In the genomic region with DNA sequence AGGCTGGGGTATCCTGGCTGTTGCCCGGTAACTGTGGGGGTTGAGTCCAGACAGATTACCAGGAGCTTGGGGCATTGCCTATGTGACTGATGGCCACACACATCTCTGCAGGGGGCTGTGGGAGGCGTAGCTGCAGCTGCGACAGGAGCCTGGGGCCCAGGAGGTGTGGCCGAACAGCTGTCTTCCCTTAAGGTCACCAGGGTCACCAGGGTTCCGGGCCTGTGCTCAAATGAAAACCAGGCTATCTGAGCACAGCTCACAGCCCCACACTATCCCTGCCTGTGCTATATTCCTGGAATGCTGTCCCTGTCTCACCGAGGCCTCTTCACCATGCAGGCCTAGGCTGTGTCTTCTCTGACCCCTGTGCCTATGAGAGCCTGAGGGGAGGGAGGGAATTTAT, we compare ENCODE assay signal across 18 mouse cellular contexts. TPM values are rescaled to one million over a fixed set of nuclear protein-coding genes. Genes with fewer than 3 reads are reported as not detected.
A peak's percentile ranks its signal among the peaks of the same experiment; 100 is the strongest.
DNase-seq lines count a peak whose midpoint lies in the region; ATAC-seq and TF ChIP-seq lines count a peak whose summit lies in the region.
"Had no signal": no experiment of that assay in that cellular context is flagged by ENCODE, and none has a peak within 500 bp of the region (broad histone marks: within the 10 kb centered on the region; RNA-seq: fewer than 3 reads in every experiment).

No protein-coding gene starts in this region.

- H3K27me3 ChIP-seq in heart, embryonic 16.5 days (ENCODE audit: control insufficient read depth, insufficient read depth, low read length): no peaks in the 10 kb centered on the region
- H3K27me3 ChIP-seq in ES-Bruce4 (ENCODE audit: control insufficient read depth, insufficient read depth, low read length, poor library complexity, severe bottlenecking): no peaks in the 10 kb centered on the region
- H3K27me3 ChIP-seq in limb, embryonic 12.5 days: no peaks in the 10 kb centered on the region
- H3K27me3 ChIP-seq in midbrain, embryonic 16.5 days (ENCODE audit: control insufficient read depth, insufficient read depth, low read depth, low read length): no peaks in the 10 kb centered on the region
- no peaks in the 10 kb centered on the region for H3K27me3 ChIP-seq in kidney, adult 2 months (replicated peaks; ENCODE audit: control insufficient read depth, insufficient read depth, low read length)
- H3K27me3 ChIP-seq: embryonic facial prominence, embryonic 15.5 days; midbrain, embryonic 12.5 days had no signal

- 29% methylated on average over 6 of the region's 6 CpGs for whole genome bisulfite sequencing in heart, embryonic 16.5 days
- WGBS in limb, embryonic 12.5 days: 4% methylated on average over 6 of the region's 6 CpGs
- 3% methylated on average over 6 of the region's 6 CpGs for WGBS in midbrain, embryonic 16.5 days
- WGBS in kidney, adult 2 months: 48% methylated on average over 6 of the region's 6 CpGs

- H3K27ac ChIP-seq in heart, embryonic 16.5 days (ENCODE audit: low read length): no peak overlapping the region
- H3K27ac ChIP-seq in ES-Bruce4 (ENCODE audit: insufficient read depth, low read length): peak overlapping the region; percentile 57
- no peak overlapping the region for H3K27ac ChIP-seq in limb, embryonic 12.5 days
- no peak overlapping the region for H3K27ac ChIP-seq in midbrain, embryonic 16.5 days (ENCODE audit: low read length)
- no peak overlapping the region for H3K27ac ChIP-seq in kidney, adult 2 months (ENCODE audit: insufficient read depth, low read depth, low read length)
- H3K27ac ChIP-seq: embryonic facial prominence, embryonic 15.5 days; layer of hippocampus, adult 2 months; midbrain, embryonic 12.5 days had no signal

- no peak for ATAC-seq in heart, embryonic 16.5 days (replicated peaks; ENCODE audit: extremely low read depth, insufficient read depth, low FRiP score)
- ATAC-seq in limb, embryonic 12.5 days (ENCODE audit: insufficient number of reproducible peaks, insufficient read depth, low FRiP score, low TSS enrichment, low read depth): 0 out of 2 replicates have a peak, but pooled peaks have one; percentile 33
- no peak for ATAC-seq in midbrain, embryonic 16.5 days

- TF ChIP-seq EP300 in ES-Bruce4 (IDR thresholded peaks at IDR 0.05; ENCODE audit: insufficient read depth, low read depth, low read length): peak; percentile 94

- intact Hi-C loops in heart, postnatal 14 days (cut with DNase I): no loop called here

- H3K4me3 ChIP-seq in heart, embryonic 16.5 days (ENCODE audit: low read length): 0 out of 2 replicates have a peak overlapping the region, but pooled peaks have one; percentile 6
- peak overlapping the region; percentile 11; the same call in 1 of the 2 replicates for H3K4me3 ChIP-seq in ES-Bruce4 (ENCODE audit: low read depth, low read length)
- H3K4me3 ChIP-seq in limb, embryonic 12.5 days (replicated peaks): no peak overlapping the region
- H3K4me3 ChIP-seq in midbrain, embryonic 16.5 days (ENCODE audit: low read depth, low read length): no peak overlapping the region
- H3K4me3 ChIP-seq in kidney, adult 2 months (ENCODE audit: insufficient read depth, low read depth, low read length): no peak overlapping the region
- H3K4me3 ChIP-seq: embryonic facial prominence, embryonic 15.5 days; layer of hippocampus, adult 2 months; midbrain, embryonic 12.5 days had no signal

- H3K9ac ChIP-seq in heart, embryonic 16.5 days (ENCODE audit: low read length): no peak overlapping the region
- no peak overlapping the region for H3K9ac ChIP-seq in ES-Bruce4 (ENCODE audit: low read depth, poor library complexity, severe bottlenecking)
- H3K9ac ChIP-seq in limb, embryonic 12.5 days (replicated peaks): peak overlapping the region; percentile 8; the same call in 1 of the 2 replicates
- no peak overlapping the region for H3K9ac ChIP-seq in midbrain, embryonic 16.5 days (ENCODE audit: low read depth, low read length)
- H3K9ac ChIP-seq: embryonic facial prominence, embryonic 15.5 days; midbrain, embryonic 12.5 days had no signal

- TF ChIP-seq POLR2A in ES-Bruce4 (IDR thresholded peaks at IDR 0.05; ENCODE audit: insufficient read depth, low read length): peak; percentile 34
- TF ChIP-seq POLR2A in kidney, adult 2 months (IDR thresholded peaks at IDR 0.05; ENCODE audit: low read depth, low read length): no peak

- TF ChIP-seq CTCF in ES-Bruce4 (IDR thresholded peaks at IDR 0.05; ENCODE audit: low read depth, low read length): no peak
- no peak for TF ChIP-seq CTCF in kidney, adult 2 months (conservative IDR thresholded peaks at IDR 0.05; ENCODE audit: insufficient read depth, insufficient read length, low read depth, low read length)

- no peaks in the 10 kb centered on the region for H3K36me3 ChIP-seq in heart, embryonic 16.5 days (ENCODE audit: control insufficient read depth, insufficient read depth)
- no peaks in the 10 kb centered on the region for H3K36me3 ChIP-seq in ES-Bruce4 (ENCODE audit: control insufficient read depth, insufficient read depth, low read length, poor library complexity, severe bottlenecking)
- no peaks in the 10 kb centered on the region for H3K36me3 ChIP-seq in limb, embryonic 12.5 days
- H3K36me3 ChIP-seq in midbrain, embryonic 16.5 days (ENCODE audit: control insufficient read depth, insufficient read depth, low read length): no peaks in the 10 kb centered on the region
- no peaks in the 10 kb centered on the region for H3K36me3 ChIP-seq in kidney, adult 2 months (ENCODE audit: control insufficient read depth, insufficient read depth, low read length)
- H3K36me3 ChIP-seq: embryonic facial prominence, embryonic 15.5 days; midbrain, embryonic 12.5 days had no signal

- DNase-seq in heart, postnatal 14 days: no peak
- peak; percentile 91 for DNase-seq in embryo, embryonic 10 days (ENCODE audit: low spot score)
- no peak for DNase-seq in Muller cell, postnatal 12 days (ENCODE audit: inconsistent ontology term)
- no peak for DNase-seq in kidney, adult 2 months
- DNase-seq: cerebellum, adult 9-10 months; kidney, adult 18-20 months; right cerebral cortex, postnatal 25 days had no signal

- no peaks in the 10 kb centered on the region for H3K9me3 ChIP-seq in heart, embryonic 16.5 days (replicated peaks; ENCODE audit: control insufficient read depth, low read length)
- no peaks in the 10 kb centered on the region for H3K9me3 ChIP-seq in ES-Bruce4 (replicated peaks; ENCODE audit: control insufficient read depth, insufficient read depth, low read length, poor library complexity, severe bottlenecking)
- no peaks in the 10 kb centered on the region for H3K9me3 ChIP-seq in limb, embryonic 12.5 days
- no peaks in the 10 kb centered on the region for H3K9me3 ChIP-seq in midbrain, embryonic 16.5 days (replicated peaks; ENCODE audit: control insufficient read depth, low read length, poor library complexity, severe bottlenecking)
- H3K9me3 ChIP-seq: embryonic facial prominence, embryonic 15.5 days; midbrain, embryonic 12.5 days had no signal

- peak overlapping the region; percentile 49 for H3K4me2 ChIP-seq in heart, embryonic 16.5 days (ENCODE audit: low read depth, low read length)
- no peak overlapping the region for H3K4me2 ChIP-seq in limb, embryonic 12.5 days
- H3K4me2 ChIP-seq in midbrain, embryonic 16.5 days (ENCODE audit: low read length): no peak overlapping the region
- H3K4me2 ChIP-seq: embryonic facial prominence, embryonic 15.5 days; heart, embryonic 11.5 days; midbrain, embryonic 12.5 days had no signal

- peaks cover 9% of the 10 kb centered on the region for H3K4me1 ChIP-seq in heart, embryonic 16.5 days (ENCODE audit: control insufficient read depth, insufficient read depth, low read length)
- H3K4me1 ChIP-seq in ES-Bruce4 (ENCODE audit: control insufficient read depth, insufficient read depth, low read length): peaks cover 6% of the 10 kb centered on the region
- H3K4me1 ChIP-seq in limb, embryonic 12.5 days (replicated peaks): peaks cover 26% of the 10 kb centered on the region
- H3K4me1 ChIP-seq in midbrain, embryonic 16.5 days (ENCODE audit: control insufficient read depth, insufficient read depth, low read length): peaks cover 11% of the 10 kb centered on the region
- 0 out of 2 replicates have a peak, but pooled peaks cover 4% of the 10 kb centered on the region for H3K4me1 ChIP-seq in kidney, adult 2 months (ENCODE audit: control insufficient read depth, insufficient read depth, low read length)

RNA-seq across cellular contexts. Expression of a gene that starts 4.1 kb away (rescaled TPM):
- polyA plus RNA-seq in heart, embryonic 16.5 days (2015; fragmentation: Nextera tagmentation; extraction: Ambion mirVana): 2.2 and 2.6 TPM in 2 replicates
- 10 to 100 TPM; 36.9 to 42.0 TPM for total RNA-seq in heart, postnatal 14 days (2021)
- 0.84 and 0.94 TPM in 2 replicates for polyA plus RNA-seq in ES-Bruce4 (2011; ENCODE audit: insufficient read depth, insufficient read length, low read depth, missing spikeins)
- polyA plus RNA-seq in limb, embryonic 12.5 days (2016; fragmentation: Nextera tagmentation; extraction: Ambion mirVana): 0.05 TPM in 1 of 2 replicates, not detected in the other
- 0.13 and 0.14 TPM in 2 replicates for polyA plus RNA-seq in midbrain, embryonic 16.5 days (2015; fragmentation: Nextera tagmentation; extraction: Ambion mirVana)
- polyA plus RNA-seq in kidney, adult 2 months (2012; rRNA removed): 12.5 and 14.8 TPM in 2 replicates
- total RNA-seq: neutrophil, adult 5-6 weeks had no signal
- polyA plus RNA-seq: midbrain, embryonic 12.5 days had no signal

RNA-seq across cellular contexts. Expression of a gene that starts 9.7 kb away (rescaled TPM):
- polyA plus RNA-seq in heart, embryonic 16.5 days (2015; fragmentation: Nextera tagmentation; extraction: Ambion mirVana): 0.89 and 0.92 TPM in 2 replicates
- 1 to 10 TPM; 3.1 to 3.2 TPM for total RNA-seq in heart, postnatal 14 days (2021)
- 3.5 and 5.8 TPM in 2 replicates for polyA plus RNA-seq in ES-Bruce4 (2011; ENCODE audit: insufficient read depth, insufficient read length, low read depth, missing spikeins)
- polyA plus RNA-seq in limb, embryonic 12.5 days (2016; fragmentation: Nextera tagmentation; extraction: Ambion mirVana): 2.0 and 2.3 TPM in 2 replicates
- 2.0 and 2.2 TPM in 2 replicates for polyA plus RNA-seq in midbrain, embryonic 16.5 days (2015; fragmentation: Nextera tagmentation; extraction: Ambion mirVana)
- 2.6 and 3.1 TPM in 2 replicates for polyA plus RNA-seq in kidney, adult 2 months (2012; rRNA removed)

RNA-seq across cellular contexts. Expression of a gene that starts 18.5 kb away (rescaled TPM):
- 94.1 and 103 TPM in 2 replicates for polyA plus RNA-seq in heart, embryonic 16.5 days (2015; fragmentation: Nextera tagmentation; extraction: Ambion mirVana)
- total RNA-seq in heart, postnatal 14 days (2021): 10 to 100 TPM; 80.9 to 96.0 TPM
- polyA plus RNA-seq in ES-Bruce4 (2011; ENCODE audit: insufficient read depth, insufficient read length, low read depth, missing spikeins): 161 and 168 TPM in 2 replicates
- 154 and 167 TPM in 2 replicates for polyA plus RNA-seq in limb, embryonic 12.5 days (2016; fragmentation: Nextera tagmentation; extraction: Ambion mirVana)
- polyA plus RNA-seq in midbrain, embryonic 16.5 days (2015; fragmentation: Nextera tagmentation; extraction: Ambion mirVana): 107 and 121 TPM in 2 replicates
- polyA plus RNA-seq in kidney, adult 2 months (2012; rRNA removed): 61.6 and 75.5 TPM in 2 replicates

RNA-seq across cellular contexts. Expression of a gene that starts 32.4 kb away (rescaled TPM):
- polyA plus RNA-seq in heart, embryonic 16.5 days (2015; fragmentation: Nextera tagmentation; extraction: Ambion mirVana): 135 TPM in 2 replicates
- 10 to 100 TPM; 90.0 to 96.3 TPM for total RNA-seq in heart, postnatal 14 days (2021)
- 48.2 and 53.0 TPM in 2 replicates for polyA plus RNA-seq in ES-Bruce4 (2011; ENCODE audit: insufficient read depth, insufficient read length, low read depth, missing spikeins)
- polyA plus RNA-seq in limb, embryonic 12.5 days (2016; fragmentation: Nextera tagmentation; extraction: Ambion mirVana): 126 and 129 TPM in 2 replicates
- polyA plus RNA-seq in midbrain, embryonic 16.5 days (2015; fragmentation: Nextera tagmentation; extraction: Ambion mirVana): 159 and 177 TPM in 2 replicates
- 61.9 and 89.5 TPM in 2 replicates for polyA plus RNA-seq in kidney, adult 2 months (2012; rRNA removed)

RNA-seq across cellular contexts. Expression of a gene that starts 32.8 kb away (rescaled TPM):
- not detected in 2 replicates for polyA plus RNA-seq in heart, embryonic 16.5 days (2015; fragmentation: Nextera tagmentation; extraction: Ambion mirVana)
- not detected for total RNA-seq in heart, postnatal 14 days (2021)
- polyA plus RNA-seq in ES-Bruce4 (2011; ENCODE audit: insufficient read depth, insufficient read length, low read depth, missing spikeins): not detected in 2 replicates
- polyA plus RNA-seq in limb, embryonic 12.5 days (2016; fragmentation: Nextera tagmentation; extraction: Ambion mirVana): not detected in 2 replicates
- not detected in 2 replicates for polyA plus RNA-seq in midbrain, embryonic 16.5 days (2015; fragmentation: Nextera tagmentation; extraction: Ambion mirVana)
- polyA plus RNA-seq in kidney, adult 2 months (2012; rRNA removed): 322 and 349 TPM in 2 replicates
- total RNA-seq: layer of hippocampus, adult 2 months; neutrophil, adult 5-6 weeks had no signal
- polyA plus RNA-seq: brain, embryonic 14.5 days; embryonic facial prominence, embryonic 15.5 days; heart, embryonic 11.5 days; lung, embryonic 16.5 days; midbrain, embryonic 12.5 days had no signal

Comparison
In these comparisons a context has a peak if more than half of its experiments do, and no peak if none do; other contexts are left out.
1. H3K4me3 ChIP-seq: peak in heart, embryonic 16.5 days (single experiment) and ES-Bruce4 (single experiment); none in limb, embryonic 12.5 days (single experiment), midbrain, embryonic 16.5 days (single experiment) and kidney, adult 2 months (single experiment).